Mouse (Mus musculus): ENCODE measurements around the gene Creb3.

Creb3 gene

DNA sequence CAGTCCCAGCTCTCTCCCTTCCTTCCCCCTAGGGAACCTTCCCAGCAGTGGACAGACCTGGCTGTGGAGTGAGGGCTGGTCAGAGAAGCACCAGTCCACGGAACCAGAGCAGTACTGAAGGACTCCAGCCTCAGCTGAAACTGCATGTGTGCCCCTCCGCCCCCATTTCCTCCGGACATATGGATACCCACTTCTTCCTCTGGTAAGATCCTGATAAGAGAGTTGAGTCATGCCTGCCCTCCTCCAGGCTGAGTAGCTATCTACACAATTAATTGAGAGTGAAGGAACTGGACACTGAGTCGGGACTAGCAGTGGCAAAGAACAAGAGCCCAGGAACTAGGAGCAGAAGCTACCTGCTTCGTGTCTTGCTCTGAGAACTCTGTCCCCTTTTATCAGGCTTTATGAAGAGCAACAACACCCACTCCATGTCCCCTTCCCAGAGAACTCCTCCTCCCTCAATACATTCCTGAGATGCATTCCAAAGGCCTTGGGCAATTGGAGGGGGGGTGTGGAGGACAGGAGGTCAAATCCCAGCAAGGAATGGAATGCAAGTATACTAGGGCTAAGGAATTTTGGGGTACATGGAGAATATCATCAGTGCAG, 4.0 kb upstream of the Creb3 start:
- no peak for DNase-seq (ENCODE audit: low spot score)

DNA sequence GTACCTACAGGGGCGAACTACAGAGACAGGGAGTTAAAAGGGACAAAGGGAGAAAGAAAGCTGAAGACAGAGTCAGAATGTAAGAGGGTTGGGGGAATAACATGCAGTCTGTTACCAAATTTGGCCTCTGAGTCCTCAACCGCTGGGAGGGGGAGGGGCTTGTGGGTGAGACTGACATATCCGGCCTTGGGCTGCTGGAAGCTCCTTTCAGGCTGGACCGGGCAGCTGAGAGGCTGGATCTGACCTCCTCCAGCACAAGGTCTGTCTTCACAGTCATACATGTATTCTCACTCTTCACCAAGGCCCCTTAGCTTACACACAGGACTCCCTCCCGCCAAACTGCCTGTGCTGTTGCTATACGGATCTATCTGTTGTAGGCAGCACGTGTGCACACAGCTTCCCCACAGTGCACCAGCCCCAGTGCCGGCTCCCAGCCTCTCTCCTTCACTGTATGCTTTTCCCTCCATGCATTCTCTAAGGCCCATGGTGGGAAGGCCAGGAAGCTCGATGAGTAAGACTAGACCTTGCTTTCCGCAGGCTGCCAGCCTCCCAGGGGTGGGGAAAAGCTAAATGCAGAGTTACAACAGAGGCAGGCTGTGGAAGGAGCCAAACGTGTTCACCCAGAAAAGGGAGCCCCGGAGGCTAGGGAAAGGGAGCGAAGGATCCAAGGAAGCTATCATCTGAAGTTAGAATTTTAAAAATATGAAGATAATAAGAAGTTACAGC, 3.3 kb upstream of the Creb3 start:
- no peak for DNase-seq (ENCODE audit: low spot score)

DNA sequence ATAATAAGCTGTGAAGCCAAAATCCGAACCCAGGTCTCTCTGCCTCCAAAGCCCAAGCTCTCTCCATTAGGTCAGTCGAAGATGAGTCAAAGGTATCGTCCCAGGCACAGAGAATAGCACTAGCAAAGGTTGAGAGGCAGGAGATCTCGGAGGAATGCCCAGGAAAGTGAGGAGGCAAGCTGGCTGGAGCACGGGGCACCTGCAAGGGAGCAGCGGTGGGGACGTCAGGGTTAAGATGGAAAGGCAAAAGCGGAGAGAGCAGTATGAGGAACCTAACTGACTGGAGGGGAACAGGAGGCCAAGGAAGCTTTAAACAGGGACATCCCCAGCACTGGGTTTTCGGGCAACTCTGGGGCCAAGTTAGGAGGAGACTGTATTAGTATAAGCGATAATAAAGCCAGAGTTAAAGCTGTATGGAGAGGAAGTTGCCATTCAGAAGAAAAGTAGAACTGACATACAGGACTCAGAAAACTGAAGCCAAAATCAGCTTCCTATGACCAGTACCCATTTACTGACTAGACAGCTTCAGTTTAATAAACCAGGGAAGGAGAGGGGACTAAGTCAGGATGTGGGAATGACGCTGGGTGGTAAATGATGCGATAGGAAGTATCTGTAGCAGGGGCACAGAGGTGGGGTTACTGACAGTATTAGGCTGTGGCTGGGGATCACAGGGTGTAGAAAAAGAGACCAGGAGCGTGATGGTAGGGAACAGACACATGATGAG, 2.5 kb upstream of the Creb3 start:
- no peak for DNase-seq (ENCODE audit: low spot score)

- DNase-seq (ENCODE audit: low spot score) = no peak
Observed at GRCm38 (mm10) chr4:43560243-43560611, 1.9 kb upstream of the Creb3 start.

DNA sequence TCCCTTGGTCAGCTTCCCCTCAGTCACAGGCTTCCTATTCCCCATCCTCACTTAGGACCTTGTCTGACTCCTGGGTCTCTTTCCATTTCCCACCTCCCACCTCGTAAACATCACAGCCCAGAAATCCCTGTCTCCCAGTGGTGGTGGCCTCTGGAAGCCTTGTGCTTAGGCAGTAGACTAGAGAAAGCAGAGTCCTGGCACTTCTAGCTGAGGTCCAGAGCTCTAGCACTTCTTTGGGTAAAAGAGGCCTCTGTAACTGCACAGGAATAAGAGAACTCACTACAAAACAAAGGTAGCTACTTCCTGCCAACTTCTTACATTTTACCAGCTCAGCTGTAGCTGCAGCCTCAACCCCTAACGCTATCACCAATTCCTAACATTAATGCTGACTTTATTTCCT, 1.2 kb upstream of the Creb3 start:
- no peak for DNase-seq (ENCODE audit: low spot score)

DNA sequence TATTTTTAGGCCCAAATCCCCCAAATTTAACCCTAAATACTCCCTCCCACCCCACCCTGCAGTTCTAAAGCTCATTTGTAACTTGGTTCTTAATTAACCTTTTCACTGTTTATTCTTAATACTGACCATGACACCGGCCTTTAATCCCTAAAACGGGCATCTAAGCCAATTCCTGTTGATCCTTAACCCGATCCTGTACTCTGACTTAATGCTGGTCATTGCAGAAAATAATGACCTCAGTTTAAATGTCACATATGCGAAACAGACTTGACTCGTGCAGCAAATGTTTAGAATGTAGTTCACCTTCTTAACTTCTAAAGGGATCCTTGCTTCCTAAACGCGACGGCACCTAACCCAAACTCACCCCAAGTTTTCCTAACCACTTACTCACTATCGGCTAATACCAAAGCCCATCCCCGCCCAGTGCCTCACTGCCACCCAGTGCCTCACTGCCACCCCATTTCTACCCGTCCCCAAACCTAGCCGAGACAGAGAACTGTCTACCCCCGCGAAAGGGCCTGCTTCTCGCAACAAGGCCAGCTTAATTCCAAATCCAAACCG, 616 bp upstream of the Creb3 start:
- peak; percentile 29 for DNase-seq (ENCODE audit: low spot score)

DNA sequence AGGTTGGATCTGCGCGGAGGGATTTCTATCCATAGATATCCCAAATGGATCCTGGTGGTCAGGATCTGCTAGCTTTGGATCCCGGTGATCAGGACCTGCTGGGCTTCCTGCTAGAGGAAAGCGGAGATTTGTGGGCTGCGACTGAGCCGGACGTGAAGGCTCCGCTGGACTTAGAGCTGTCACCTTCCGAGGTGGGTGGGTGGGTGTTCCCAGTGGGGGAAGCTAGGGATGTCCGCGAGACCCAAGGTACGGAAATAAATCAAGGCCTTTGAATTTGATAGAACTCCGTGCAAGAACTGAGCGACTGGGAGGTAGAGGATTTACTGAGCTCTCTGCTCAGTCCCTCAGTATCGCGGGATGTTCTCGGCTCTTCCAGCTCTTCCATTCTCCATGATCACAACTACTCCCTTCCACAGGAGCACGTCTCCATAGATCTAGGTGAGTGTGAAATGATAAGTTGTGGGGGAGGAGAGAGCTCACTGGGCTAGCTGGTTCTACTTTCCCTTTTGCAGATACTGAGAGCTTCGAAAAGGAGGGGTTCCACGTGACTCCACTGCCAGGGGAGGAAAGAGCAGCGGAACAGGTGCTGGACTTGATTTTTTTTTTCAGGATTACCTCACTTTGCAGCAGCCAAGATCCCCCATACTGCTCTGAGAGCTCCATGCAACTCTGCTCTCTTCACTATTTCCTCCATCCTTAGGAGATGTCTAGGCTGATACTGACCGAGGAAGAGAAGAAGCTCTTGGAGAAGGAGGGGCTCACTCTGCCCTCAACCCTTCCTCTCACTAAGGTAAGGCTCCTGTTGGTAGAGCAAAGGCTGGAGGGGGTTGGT, 853 bp downstream of the Creb3 start:
- DNase-seq (ENCODE audit: low spot score) = no peak

DNA sequence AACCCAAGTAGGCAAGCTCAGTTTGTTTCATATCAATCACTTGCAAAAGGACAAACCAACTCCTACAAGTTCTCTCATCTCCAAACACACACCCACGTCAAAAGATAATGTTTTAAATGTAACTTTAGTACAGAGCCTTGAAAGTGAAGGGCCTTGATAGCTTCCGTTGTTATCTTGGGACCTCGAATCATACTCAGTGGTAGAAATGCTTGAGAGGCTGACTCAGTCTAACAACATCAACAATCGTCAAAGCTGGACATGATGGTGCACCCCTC, 1.4 kb downstream of the Creb3 start:
- no peak for DNase-seq (ENCODE audit: low spot score)

- no peak for DNase-seq (ENCODE audit: low spot score)
Observed at GRCm38 (mm10) chr4:43564231-43564630, 2.1 kb downstream of the Creb3 start.

GRCm38 (mm10) chr4:43567140-43567539, 5.0 kb downstream of the Creb3 start:
- no peak for DNase-seq (ENCODE audit: low spot score)

- no peak for DNase-seq (ENCODE audit: low spot score)
Observed at GRCm38 (mm10) chr4:43571395-43572045, 9.4 kb downstream of the Creb3 start.

- no peak for DNase-seq (ENCODE audit: low spot score)
Observed at GRCm38 (mm10) chr4:43573561-43573960, 11.4 kb downstream of the Creb3 start.

- DNase-seq (ENCODE audit: low spot score) = no peak
Observed at GRCm38 (mm10) chr4:43575356-43575755, 13.2 kb downstream of the Creb3 start.

GRCm38 (mm10) chr4:43577237-43577881, 15.2 kb downstream of the Creb3 start:
- DNase-seq (ENCODE audit: low spot score) = no peak

GRCm38 (mm10) chr4:43578376-43579204, 16.5 kb downstream of the Creb3 start, which contains the start of the genes Rgp1 and Gba2:
Gene Rgp1, plus strand, starts transcription at chr4:43578715.
Gene Gba2, minus strand, starts transcription at chr4:43578873.
- DNase-seq (ENCODE audit: low spot score) = peak; percentile 64

DNA sequence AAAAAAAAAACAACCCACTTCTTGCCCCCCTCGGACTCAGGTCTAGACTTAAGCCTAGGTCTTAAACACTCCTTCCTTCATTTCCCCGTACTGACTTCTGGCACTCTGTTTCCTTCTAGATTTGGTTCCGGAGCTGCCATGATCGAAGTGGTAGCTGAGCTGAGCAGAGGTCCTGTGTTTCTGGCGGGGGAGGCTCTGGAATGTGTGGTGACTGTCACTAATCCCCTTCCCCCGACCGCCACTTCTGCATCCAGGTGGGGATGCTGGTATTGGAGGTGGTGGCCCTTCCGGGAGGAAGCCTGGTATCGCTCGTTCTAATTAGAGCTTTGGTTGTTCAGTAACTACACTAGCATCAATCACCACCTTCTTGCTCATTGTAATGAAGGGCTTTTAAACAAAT, 17.1 kb downstream of the Creb3 start:
- no peak for DNase-seq (ENCODE audit: low spot score)

- DNase-seq (ENCODE audit: low spot score) = no peak
Observed at GRCm38 (mm10) chr4:43579731-43580130, 17.6 kb downstream of the Creb3 start.

GRCm38 (mm10) chr4:43580721-43581120, 18.6 kb downstream of the Creb3 start:
- no peak for DNase-seq (ENCODE audit: low spot score)

DNA sequence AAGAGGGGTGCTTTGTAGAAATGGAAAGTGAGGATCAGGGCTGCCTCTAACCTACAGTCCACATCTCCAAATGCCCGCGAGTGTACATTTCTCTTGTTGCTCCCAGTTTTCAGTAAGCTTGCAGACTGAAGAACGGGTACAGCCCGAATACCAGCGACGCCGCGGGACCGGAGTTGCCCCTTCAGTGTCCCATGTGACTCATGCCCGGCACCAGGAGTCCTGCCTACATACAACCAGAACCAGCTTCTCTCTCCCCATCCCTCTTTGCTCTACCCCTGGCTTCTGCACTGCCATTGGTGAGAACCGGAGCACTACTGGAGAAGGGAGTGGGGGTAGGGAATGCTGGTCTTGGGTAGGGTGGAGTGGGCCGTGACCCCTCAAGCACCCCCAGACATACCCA, 19.2 kb downstream of the Creb3 start:
- DNase-seq (ENCODE audit: low spot score) = no peak

- DNase-seq (ENCODE audit: low spot score) = no peak
Observed at GRCm38 (mm10) chr4:43582241-43582640, 20.1 kb downstream of the Creb3 start.
